Mouse (Mus musculus) embryo, embryonic 11 days (tissue): ENCODE measurements at regions not wholly inside any gene's neighbourhood (a gene's known extent, or its start where the extent isn't known, plus 50 kb on each side); places are given as distances from the start of the nearest gene placed in this dataset.
A peak's percentile ranks its signal among the peaks of the same experiment; 100 is the strongest.

Source experiments
- DNase-seq: peaks from one replicate; pipeline ENCODE4 v3.0.0-alpha.2; 2015

- peak; percentile 36 for DNase-seq
These were observed 123.6 kb upstream of the Nrxn1 start for GRCm38 (mm10) chr17:91216429-91216828.

GRCm38 (mm10) chr17:91182574-91182973 lies 89.7 kb upstream of the Nrxn1 start:
- no peak for DNase-seq

GRCm38 (mm10) chr17:91161834-91162233 lies 69.0 kb upstream of the Nrxn1 start:
- DNase-seq, result no peak
